Mouse (Mus musculus) lung, postnatal 10 days (tissue): ENCODE results near the gene Twsg1.

ENCODE experiments used
- DNase-seq: peaks from one replicate; pipeline ENCODE4 v3.0.0; 2021

Gene Twsg1

GRCm38 (mm10) chr17:65885398-65885696 lies 65.7 kb downstream of the Twsg1 start:
- no peak for DNase-seq

- DNase-seq = peak; percentile 100
These were observed 66.2 kb downstream of the Twsg1 start for GRCm38 (mm10) chr17:65884691-65885397.

- peak; percentile 67 for DNase-seq
These were observed 66.9 kb downstream of the Twsg1 start for GRCm38 (mm10) chr17:65884061-65884669.

- DNase-seq = no peak
These were observed 74.0 kb downstream of the Twsg1 start for GRCm38 (mm10) chr17:65877026-65877425.

- DNase-seq = no peak
These were observed 77.2 kb downstream of the Twsg1 start for GRCm38 (mm10) chr17:65873834-65874233.

- no peak for DNase-seq
These were observed 77.9 kb downstream of the Twsg1 start for GRCm38 (mm10) chr17:65873156-65873555.

GRCm38 (mm10) chr17:65872652-65873051 lies 78.4 kb downstream of the Twsg1 start:
- DNase-seq = peak; percentile 66

GRCm38 (mm10) chr17:65872051-65872450 lies 79.0 kb downstream of the Twsg1 start:
- no peak for DNase-seq
